Mouse (Mus musculus): ENCODE data around the gene Slc25a34. TPM values are rescaled to one million over a fixed set of nuclear protein-coding genes. Genes with fewer than 3 reads are reported as not detected.

Slc25a34 gene
- polyA plus RNA-seq, 1 experiment, result 0.12 TPM

DNA sequence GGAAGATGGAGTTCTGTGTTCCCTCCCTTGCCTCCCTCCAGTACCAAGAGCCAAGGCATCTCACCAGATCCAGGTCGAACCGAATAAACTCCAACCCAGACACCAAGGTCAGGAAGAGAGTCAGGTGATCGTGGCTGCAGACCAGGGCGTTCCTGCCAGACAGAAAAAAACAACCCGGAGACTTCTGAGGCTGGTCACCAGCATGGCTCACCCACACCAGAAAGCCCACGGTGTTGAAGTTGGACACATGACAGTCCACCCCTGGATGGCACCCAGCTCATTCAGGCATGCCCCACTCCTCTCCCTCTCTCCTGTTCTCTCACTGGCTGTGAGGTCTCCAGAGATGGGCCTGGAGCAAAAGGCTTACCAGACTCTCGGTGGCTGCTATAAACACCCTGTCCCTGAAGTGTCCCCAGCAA lies 17.7 kb upstream of the Slc25a34 start:
- TF ChIP-seq MAX (IDR thresholded peaks at IDR 0.05; ENCODE audit: low read depth) (no peak), POLR2A (IDR thresholded peaks at IDR 0.05; ENCODE audit: insufficient read length, low read depth) (no peak), CEBPB (IDR thresholded peaks at IDR 0.05; ENCODE audit: insufficient read depth, poor library complexity, severe bottlenecking) (no peak), POLR2AphosphoS2 (IDR thresholded peaks at IDR 0.05; ENCODE audit: insufficient read length, low read depth) (no peak), TCF3 (IDR thresholded peaks at IDR 0.05; ENCODE audit: insufficient read length, low read depth) (no peak), E2F4 (IDR thresholded peaks at IDR 0.05; ENCODE audit: insufficient read depth) (no peak), MYOG (IDR thresholded peaks at IDR 0.05; ENCODE audit: control insufficient read depth in 1 of 3, insufficient read depth in 1 of 3, insufficient read length in 2 of 3, low read depth in 2 of 3) (no peak), MYOD1 (IDR thresholded peaks at IDR 0.05; ENCODE audit: control insufficient read depth in 1 of 3, insufficient read length in 2 of 3, low read depth in 2 of 3) (no peak), SRF (IDR thresholded peaks at IDR 0.05; ENCODE audit: control insufficient read depth, insufficient read length, low read depth) (no peak), TCF12 (IDR thresholded peaks at IDR 0.05; ENCODE audit: insufficient read depth, poor library complexity, severe bottlenecking) (no peak), REST (IDR thresholded peaks at IDR 0.05; ENCODE audit: insufficient read depth, insufficient read length) (no peak), USF1 (IDR thresholded peaks at IDR 0.05; ENCODE audit: low read depth) (no peak)
- no peaks in the 10 kb centered on the region for H3K36me3 ChIP-seq (ENCODE audit: control insufficient read depth, insufficient read depth)

DNA sequence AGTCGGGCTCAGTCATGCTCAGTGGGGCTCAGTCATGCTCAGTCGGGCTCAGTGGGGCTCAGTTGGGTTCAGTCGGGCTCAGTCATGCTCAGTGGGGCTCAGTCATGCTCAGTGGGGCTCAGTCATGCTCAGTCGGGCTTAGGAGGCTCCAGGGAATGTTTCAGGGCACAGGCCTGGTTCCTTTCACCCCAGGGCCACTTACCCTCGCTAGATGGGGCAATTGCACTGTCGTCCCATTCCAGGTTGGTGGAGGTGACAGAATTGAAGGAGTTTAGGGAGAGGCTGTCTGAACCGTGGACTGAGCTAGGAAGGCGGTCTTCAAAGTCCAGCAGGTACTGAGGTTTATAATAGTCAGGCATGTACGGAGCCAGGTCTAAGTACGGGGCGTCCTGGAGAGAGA lies 15.9 kb upstream of the Slc25a34 start:
- no peak overlapping the region for H3K4me2 ChIP-seq (ENCODE audit: low read depth)
- no peaks in the 10 kb centered on the region for H3K36me3 ChIP-seq (ENCODE audit: control insufficient read depth, insufficient read depth)
- no peak for TF ChIP-seq REST (IDR thresholded peaks at IDR 0.05; ENCODE audit: insufficient read depth, insufficient read length)
- no peak for TF ChIP-seq TCF12 (IDR thresholded peaks at IDR 0.05; ENCODE audit: insufficient read depth, poor library complexity, severe bottlenecking)
- TF ChIP-seq E2F4 (IDR thresholded peaks at IDR 0.05; ENCODE audit: insufficient read depth), result no peak
- no peak for TF ChIP-seq SRF (IDR thresholded peaks at IDR 0.05; ENCODE audit: control insufficient read depth, insufficient read length, low read depth)
- no peak for TF ChIP-seq USF1 (IDR thresholded peaks at IDR 0.05; ENCODE audit: low read depth)
- TF ChIP-seq POLR2AphosphoS2 (IDR thresholded peaks at IDR 0.05; ENCODE audit: insufficient read length, low read depth), result no peak
- no peak for TF ChIP-seq CEBPB (IDR thresholded peaks at IDR 0.05; ENCODE audit: insufficient read depth, poor library complexity, severe bottlenecking)
- no peak for TF ChIP-seq POLR2A (IDR thresholded peaks at IDR 0.05; ENCODE audit: insufficient read length, low read depth)
- no peak for TF ChIP-seq MYOG (IDR thresholded peaks at IDR 0.05; ENCODE audit: control insufficient read depth in 1 of 3, insufficient read depth in 1 of 3, insufficient read length in 2 of 3, low read depth in 2 of 3)
- TF ChIP-seq MAX (IDR thresholded peaks at IDR 0.05; ENCODE audit: low read depth), result no peak
- no peak for TF ChIP-seq MYOD1 (IDR thresholded peaks at IDR 0.05; ENCODE audit: control insufficient read depth in 1 of 3, insufficient read length in 2 of 3, low read depth in 2 of 3)
- H3K27me3 ChIP-seq (ENCODE audit: control insufficient read depth, insufficient read depth, insufficient read length), result no peaks in the 10 kb centered on the region
- no peaks in the 10 kb centered on the region for H3K79me2 ChIP-seq (ENCODE audit: control insufficient read depth, insufficient read depth)
- H3ac ChIP-seq (ENCODE audit: control insufficient read depth, insufficient read length), result no peak overlapping the region
- no peak overlapping the region for H3K4me3 ChIP-seq

More for the DNA sequence above, 17.7 kb upstream of the Slc25a34 start:
- Histone ChIP-seq H3K79me2 (ENCODE audit: control insufficient read depth, insufficient read depth) (no peaks in the 10 kb centered on the region), H3K4me3 (no peak overlapping the region), H3ac (ENCODE audit: control insufficient read depth, insufficient read length) (no peak overlapping the region), H3K27me3 (ENCODE audit: control insufficient read depth, insufficient read depth, insufficient read length) (no peaks in the 10 kb centered on the region), H3K4me2 (ENCODE audit: low read depth) (no peak overlapping the region)

DNA sequence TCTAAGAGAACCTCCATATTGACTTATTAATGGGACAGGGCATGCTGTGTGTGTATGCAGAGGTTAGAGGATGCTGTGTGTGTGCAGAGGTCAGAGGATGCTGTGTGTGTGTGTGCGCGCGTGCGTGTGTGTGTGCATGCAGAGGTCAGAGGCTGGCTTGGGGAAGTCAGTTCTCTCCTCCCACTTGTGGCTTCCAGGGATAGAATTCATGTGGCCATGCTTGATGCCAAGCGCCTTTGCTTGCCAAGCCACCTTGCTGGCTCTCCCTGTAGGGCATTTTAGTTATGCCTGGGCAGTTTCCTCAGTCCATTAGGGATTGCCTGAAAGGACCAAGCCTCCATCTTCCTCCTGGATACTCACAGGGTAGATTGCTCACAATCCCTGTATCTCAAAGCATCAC lies 13.1 kb upstream of the Slc25a34 start:
- no peaks in the 10 kb centered on the region for H3K27me3 ChIP-seq (ENCODE audit: control insufficient read depth, insufficient read depth, insufficient read length)
- no peaks in the 10 kb centered on the region for H3K79me2 ChIP-seq (ENCODE audit: control insufficient read depth, insufficient read depth)
- TF ChIP-seq MAX (IDR thresholded peaks at IDR 0.05; ENCODE audit: low read depth) (no peak), SRF (IDR thresholded peaks at IDR 0.05; ENCODE audit: control insufficient read depth, insufficient read length, low read depth) (no peak)
- H3ac ChIP-seq (ENCODE audit: control insufficient read depth, insufficient read length), result no peak overlapping the region
- no peaks in the 10 kb centered on the region for H3K36me3 ChIP-seq (ENCODE audit: control insufficient read depth, insufficient read depth)
- no peak overlapping the region for H3K4me2 ChIP-seq (ENCODE audit: low read depth)
- H3K4me3 ChIP-seq, result no peak overlapping the region

DNA sequence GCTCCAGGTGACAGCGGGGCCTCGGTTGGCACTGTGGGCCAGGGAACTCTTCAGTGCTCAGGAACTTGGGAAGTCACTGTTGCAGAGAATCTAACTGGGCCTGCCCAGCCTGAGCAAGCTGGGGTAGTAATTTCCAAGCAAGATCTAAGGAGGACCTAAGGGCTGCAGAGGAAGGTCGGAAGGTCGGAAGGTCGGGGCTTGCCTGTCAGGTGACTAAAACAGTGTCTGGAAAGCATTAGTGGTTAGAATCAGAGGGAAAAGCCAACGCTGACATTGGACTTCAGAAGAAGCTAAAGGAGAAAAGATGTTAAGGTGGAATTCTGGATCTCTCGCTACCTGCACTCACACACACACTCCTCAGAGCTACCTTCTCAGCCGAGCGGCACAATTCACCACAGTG lies 12.4 kb upstream of the Slc25a34 start:
- H3K36me3 ChIP-seq (ENCODE audit: control insufficient read depth, insufficient read depth), result no peaks in the 10 kb centered on the region
- no peak overlapping the region for H3K4me2 ChIP-seq (ENCODE audit: low read depth)
- no peak overlapping the region for H3K4me3 ChIP-seq
- no peaks in the 10 kb centered on the region for H3K79me2 ChIP-seq (ENCODE audit: control insufficient read depth, insufficient read depth)
- H3ac ChIP-seq (ENCODE audit: control insufficient read depth, insufficient read length), result no peak overlapping the region
- no peaks in the 10 kb centered on the region for H3K27me3 ChIP-seq (ENCODE audit: control insufficient read depth, insufficient read depth, insufficient read length)
- TF ChIP-seq POLR2AphosphoS2 (IDR thresholded peaks at IDR 0.05; ENCODE audit: insufficient read length, low read depth), result no peak
- TF ChIP-seq MAX (IDR thresholded peaks at IDR 0.05; ENCODE audit: low read depth), result no peak
- no peak for TF ChIP-seq USF1 (IDR thresholded peaks at IDR 0.05; ENCODE audit: low read depth)
- no peak for TF ChIP-seq E2F4 (IDR thresholded peaks at IDR 0.05; ENCODE audit: insufficient read depth)
- TF ChIP-seq MYOG (IDR thresholded peaks at IDR 0.05; ENCODE audit: control insufficient read depth in 1 of 3, insufficient read depth in 1 of 3, insufficient read length in 2 of 3, low read depth in 2 of 3), result no peak
- no peak for TF ChIP-seq REST (IDR thresholded peaks at IDR 0.05; ENCODE audit: insufficient read depth, insufficient read length)
- TF ChIP-seq MYOD1 (IDR thresholded peaks at IDR 0.05; ENCODE audit: control insufficient read depth in 1 of 3, insufficient read length in 2 of 3, low read depth in 2 of 3), result no peak

DNA sequence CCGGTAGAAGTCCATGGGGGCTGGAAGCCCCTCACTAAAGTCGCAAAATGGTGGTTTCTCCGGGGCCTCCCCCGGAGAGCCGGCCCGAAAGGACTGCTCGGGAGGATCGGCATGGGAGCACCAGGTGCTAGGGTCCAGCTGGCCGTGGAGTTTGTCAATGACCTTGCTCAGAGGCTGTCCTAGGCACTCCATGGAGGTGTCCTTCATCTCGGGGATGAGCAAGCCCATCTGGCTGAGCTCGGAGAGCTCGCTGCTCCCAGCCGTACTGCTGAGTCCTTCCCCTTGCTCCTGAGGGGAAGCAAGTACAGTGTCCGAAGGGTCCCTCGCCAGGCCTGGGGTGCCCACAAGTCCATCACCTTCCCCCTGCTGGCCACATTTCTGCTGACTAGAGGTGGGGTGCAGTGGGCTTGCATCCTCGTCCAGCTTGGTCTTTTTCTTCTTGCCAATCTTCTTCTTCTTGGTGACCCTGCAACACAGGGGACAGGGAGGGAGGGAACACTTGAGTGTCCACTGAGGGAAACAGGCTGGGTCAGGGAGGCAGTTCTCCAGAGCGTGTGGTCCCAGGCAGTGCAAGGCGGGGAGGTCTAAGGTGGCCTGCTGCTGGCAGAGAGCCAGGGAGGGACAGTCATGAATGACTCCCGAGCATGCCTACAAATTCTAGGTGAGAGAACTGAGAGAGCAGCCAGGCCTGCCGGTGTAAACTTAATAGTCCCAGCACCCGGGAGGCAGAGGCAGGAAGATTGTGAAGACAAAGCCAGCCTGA lies 8.7 kb upstream of the Slc25a34 start:
- Histone ChIP-seq H3K4me2 (ENCODE audit: low read depth) (no peak overlapping the region), H3K79me2 (ENCODE audit: control insufficient read depth, insufficient read depth) (no peaks in the 10 kb centered on the region), H3K4me3 (no peak overlapping the region), H3K27me3 (ENCODE audit: control insufficient read depth, insufficient read depth, insufficient read length) (no peaks in the 10 kb centered on the region), H3K36me3 (ENCODE audit: control insufficient read depth, insufficient read depth) (no peaks in the 10 kb centered on the region), H3ac (ENCODE audit: control insufficient read depth, insufficient read length) (no peak overlapping the region)
- TF ChIP-seq USF1 (IDR thresholded peaks at IDR 0.05; ENCODE audit: low read depth), result no peak

All from myocyte (in vitro differentiated cells).